Mouse (Mus musculus): ENCODE measurements around the gene Elfn2. TPM values are rescaled to one million over a fixed set of nuclear protein-coding genes. Genes with fewer than 3 reads are reported as not detected.

Gene Elfn2
- polyA plus RNA-seq, 1 experiment from 2014 or later = 6.0 TPM

DNA sequence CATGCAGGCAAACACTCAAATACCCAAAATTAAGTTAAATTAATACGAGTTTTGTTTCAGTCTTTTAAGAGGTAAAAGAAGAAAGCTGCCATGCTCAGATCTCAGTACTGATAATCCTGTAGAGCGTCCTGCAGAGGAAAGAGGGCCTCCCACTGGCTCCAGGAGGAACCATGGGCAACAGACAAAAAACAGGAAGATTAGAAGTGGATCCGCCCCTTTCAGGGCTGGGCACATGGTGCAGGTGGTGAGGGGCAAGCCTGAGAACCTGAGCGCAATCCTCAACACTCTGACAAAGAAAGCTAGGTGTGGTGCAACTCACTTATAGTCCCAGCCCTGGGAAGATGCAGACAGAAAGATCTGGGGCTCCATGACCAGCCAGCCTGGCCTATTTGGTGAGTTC, 13.3 kb upstream of the Elfn2 start:
- Histone ChIP-seq H3K4me3 (replicated peaks; ENCODE audit: low read length) (no peak overlapping the region), H3K9me3 (ENCODE audit: control insufficient read depth, low read length) (no peaks in the 10 kb centered on the region), H3K4me2 (replicated peaks) (no peak overlapping the region), H3K9ac (no peak overlapping the region), H3K27ac (no peak overlapping the region), H3K36me3 (replicated peaks; ENCODE audit: control insufficient read depth, insufficient read depth) (no peaks in the 10 kb centered on the region), H3K27me3 (ENCODE audit: control insufficient read depth, insufficient read depth, low read length) (no peaks in the 10 kb centered on the region), H3K4me1 (replicated peaks; ENCODE audit: control insufficient read depth, insufficient read depth, low read length) (peaks cover 22% of the 10 kb centered on the region)
- DNase-seq (ENCODE audit: low spot score) (no peak), ATAC-seq (ENCODE audit: low FRiP score) (no peak)
- WGBS = 63% methylated on average over 4 of the region's 4 CpGs

DNA sequence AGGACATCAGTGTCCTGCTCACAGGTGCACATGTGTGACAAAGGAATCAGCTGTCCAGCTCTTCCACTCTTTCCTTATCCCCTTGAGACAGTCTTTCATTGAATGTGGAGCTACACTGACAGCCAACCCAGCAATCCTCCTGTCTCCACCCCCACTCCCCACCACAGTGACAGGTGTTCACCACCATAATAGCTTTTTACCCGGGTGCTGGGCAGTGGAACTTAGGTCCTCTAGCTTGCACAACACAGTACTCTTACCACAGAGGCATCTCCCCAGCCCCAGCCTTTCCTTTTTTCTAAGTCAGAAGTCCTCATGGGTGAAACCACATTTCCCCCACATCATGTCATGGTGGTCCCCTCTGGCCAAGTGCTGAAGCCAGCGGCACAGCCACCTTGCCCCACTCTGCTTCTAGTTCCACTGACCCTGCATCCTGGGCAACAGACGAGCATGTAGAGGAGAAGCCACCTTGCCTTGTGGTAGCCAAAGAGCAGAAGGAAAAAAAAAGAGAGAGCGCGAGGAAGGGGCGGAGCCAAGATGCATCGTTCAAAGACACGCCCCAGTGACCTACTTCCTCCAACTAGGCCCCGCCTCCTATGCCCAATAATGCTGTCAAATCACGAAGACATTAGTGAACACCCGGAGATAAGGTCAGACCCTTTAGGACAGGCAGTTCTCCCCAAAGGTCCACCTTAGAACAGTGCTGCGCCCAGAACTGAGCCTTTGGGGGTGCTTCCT, 11.9 kb upstream of the Elfn2 start:
- 85% methylated on average over 12 of the region's 12 CpGs for WGBS
- no peak for ATAC-seq (ENCODE audit: low FRiP score)
- no peak overlapping the region for H3K9ac ChIP-seq
- no peaks in the 10 kb centered on the region for H3K27me3 ChIP-seq (ENCODE audit: control insufficient read depth, insufficient read depth, low read length)
- no peak overlapping the region for H3K27ac ChIP-seq
- H3K4me2 ChIP-seq (replicated peaks) = no peak overlapping the region
- H3K4me3 ChIP-seq (replicated peaks; ENCODE audit: low read length) = no peak overlapping the region
- peaks cover 8% of the 10 kb centered on the region for H3K4me1 ChIP-seq (replicated peaks; ENCODE audit: control insufficient read depth, insufficient read depth, low read length)
- no peak for DNase-seq (ENCODE audit: low spot score)
- H3K36me3 ChIP-seq (replicated peaks; ENCODE audit: control insufficient read depth, insufficient read depth) = no peaks in the 10 kb centered on the region
- H3K9me3 ChIP-seq (ENCODE audit: control insufficient read depth, low read length) = no peaks in the 10 kb centered on the region

DNA sequence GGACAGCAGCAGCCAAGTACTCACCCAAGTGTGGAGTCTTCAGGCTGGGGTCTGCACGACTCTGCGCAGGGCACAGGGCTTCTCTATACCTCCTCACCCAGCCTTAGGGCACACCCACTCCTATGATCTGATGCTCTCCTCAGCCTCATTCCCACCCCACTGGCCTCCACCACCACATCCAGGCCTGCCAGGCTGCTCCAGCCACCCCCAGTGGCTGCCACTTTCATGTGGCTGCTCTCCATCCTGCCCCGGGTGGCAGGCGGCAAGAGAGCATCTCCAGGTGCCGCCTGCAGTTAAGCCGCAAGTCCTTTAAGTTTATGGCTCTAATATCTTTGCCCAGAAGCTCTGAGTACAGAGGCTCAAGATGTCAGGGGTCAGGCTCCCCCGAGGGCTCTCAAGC, 8.1 kb upstream of the Elfn2 start:
- H3K4me3 ChIP-seq (replicated peaks; ENCODE audit: low read length) = no peak overlapping the region
- H3K4me1 ChIP-seq (replicated peaks; ENCODE audit: control insufficient read depth, insufficient read depth, low read length) = no peaks in the 10 kb centered on the region
- ATAC-seq (ENCODE audit: low FRiP score) (no peak), DNase-seq (ENCODE audit: low spot score) (no peak)
- no peaks in the 10 kb centered on the region for H3K36me3 ChIP-seq (replicated peaks; ENCODE audit: control insufficient read depth, insufficient read depth)
- no peaks in the 10 kb centered on the region for H3K27me3 ChIP-seq (ENCODE audit: control insufficient read depth, insufficient read depth, low read length)
- H3K9ac ChIP-seq = no peak overlapping the region
- H3K27ac ChIP-seq = no peak overlapping the region
- no peaks in the 10 kb centered on the region for H3K9me3 ChIP-seq (ENCODE audit: control insufficient read depth, low read length)
- no peak overlapping the region for H3K4me2 ChIP-seq (replicated peaks)
- 78% methylated on average over 7 of the region's 7 CpGs for WGBS

DNA sequence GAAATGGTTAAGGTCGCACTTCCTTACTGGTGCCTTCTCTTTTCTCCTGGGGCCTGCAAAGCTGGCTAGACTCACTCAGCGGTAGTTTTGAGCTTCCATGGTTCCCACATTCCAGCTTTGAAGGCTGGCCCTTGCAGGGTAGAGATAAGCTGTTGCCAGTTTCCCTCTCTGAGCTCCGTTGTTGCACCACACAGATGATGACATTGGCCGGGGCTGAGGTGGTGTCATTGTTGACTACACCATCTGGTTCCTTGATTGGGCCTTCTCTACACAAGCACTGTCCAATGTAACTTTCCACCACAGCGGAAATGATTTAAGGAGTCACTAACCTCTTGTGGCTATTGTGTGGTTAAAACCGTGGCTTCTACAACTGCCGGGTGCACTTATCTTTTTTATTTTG, 2.0 kb upstream of the Elfn2 start:
- Histone ChIP-seq H3K4me3 (replicated peaks; ENCODE audit: low read length) (no peak overlapping the region), H3K27me3 (ENCODE audit: control insufficient read depth, insufficient read depth, low read length) (peaks cover 22% of the 10 kb centered on the region), H3K4me1 (replicated peaks; ENCODE audit: control insufficient read depth, insufficient read depth, low read length) (peaks cover 11% of the 10 kb centered on the region), H3K36me3 (replicated peaks; ENCODE audit: control insufficient read depth, insufficient read depth) (no peaks in the 10 kb centered on the region), H3K9ac (no peak overlapping the region), H3K9me3 (ENCODE audit: control insufficient read depth, low read length) (no peaks in the 10 kb centered on the region), H3K4me2 (replicated peaks) (no peak overlapping the region), H3K27ac (no peak overlapping the region)
- WGBS = 65% methylated on average over 7 of the region's 7 CpGs
- DNase-seq (ENCODE audit: low spot score) (no peak), ATAC-seq (ENCODE audit: low FRiP score) (no peak)

DNA sequence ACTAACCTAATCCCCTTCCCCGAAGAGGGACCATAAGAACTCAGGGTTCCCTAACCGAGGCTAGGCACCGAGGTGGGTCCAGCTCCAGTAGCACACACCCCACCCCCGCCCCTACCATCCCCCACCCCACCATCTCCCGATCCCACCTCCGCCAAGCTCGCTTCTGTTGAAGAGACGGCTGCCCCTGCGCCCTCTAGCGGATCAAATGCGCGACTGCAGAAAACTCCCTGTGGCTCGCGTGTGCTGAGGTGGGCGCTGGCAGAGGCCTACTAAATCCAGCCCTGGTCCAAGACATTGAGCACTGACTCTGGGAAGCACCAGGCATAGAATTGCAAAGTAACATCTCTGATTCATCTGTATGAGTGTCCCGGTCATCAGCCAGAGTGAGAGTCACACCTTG, 1.5 kb upstream of the Elfn2 start:
- Histone ChIP-seq H3K27me3 (ENCODE audit: control insufficient read depth, insufficient read depth, low read length) (peaks cover 26% of the 10 kb centered on the region), H3K4me2 (replicated peaks) (peak overlapping the region; percentile 34), H3K9me3 (ENCODE audit: control insufficient read depth, low read length) (no peaks in the 10 kb centered on the region), H3K36me3 (replicated peaks; ENCODE audit: control insufficient read depth, insufficient read depth) (no peaks in the 10 kb centered on the region), H3K27ac (no peak overlapping the region), H3K4me3 (replicated peaks; ENCODE audit: low read length) (no peak overlapping the region), H3K4me1 (replicated peaks; ENCODE audit: control insufficient read depth, insufficient read depth, low read length) (peaks cover 11% of the 10 kb centered on the region), H3K9ac (no peak overlapping the region)
- 2% methylated on average over 16 of the region's 16 CpGs for WGBS
- DNase-seq (ENCODE audit: low spot score) (peak; percentile 89), ATAC-seq (ENCODE audit: low FRiP score) (no peak)

DNA sequence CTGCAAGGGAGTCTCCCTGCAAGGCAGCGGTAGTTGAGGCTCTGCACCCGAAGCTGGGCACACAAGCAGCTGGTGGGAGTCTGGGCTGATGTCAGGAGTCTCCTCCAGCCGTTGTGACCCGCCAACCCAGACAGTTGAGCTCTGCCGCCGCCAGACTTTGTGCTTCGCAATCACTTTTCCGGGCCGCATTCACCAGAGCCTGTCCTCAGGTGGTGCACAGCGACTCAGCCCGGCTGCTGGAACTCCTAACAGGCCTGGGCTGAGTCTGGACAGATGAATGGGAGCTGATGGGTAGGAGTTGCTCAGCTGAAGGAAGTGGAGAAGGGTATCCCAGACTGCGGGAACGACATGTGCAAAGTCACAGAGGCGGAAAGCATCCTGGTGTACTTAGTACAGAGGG, 845 bp upstream of the Elfn2 start:
- no peak overlapping the region for H3K27ac ChIP-seq
- H3K9me3 ChIP-seq (ENCODE audit: control insufficient read depth, low read length) = no peaks in the 10 kb centered on the region
- H3K4me1 ChIP-seq (replicated peaks; ENCODE audit: control insufficient read depth, insufficient read depth, low read length) = peaks cover 11% of the 10 kb centered on the region
- 6% methylated on average over 14 of the region's 14 CpGs for WGBS
- DNase-seq (ENCODE audit: low spot score) = no peak
- no peak overlapping the region for H3K9ac ChIP-seq
- H3K4me2 ChIP-seq (replicated peaks) = peak overlapping the region; percentile 34
- no peak for ATAC-seq (ENCODE audit: low FRiP score)
- no peak overlapping the region for H3K4me3 ChIP-seq (replicated peaks; ENCODE audit: low read length)
- peaks cover 30% of the 10 kb centered on the region for H3K27me3 ChIP-seq (ENCODE audit: control insufficient read depth, insufficient read depth, low read length)
- H3K36me3 ChIP-seq (replicated peaks; ENCODE audit: control insufficient read depth, insufficient read depth) = no peaks in the 10 kb centered on the region

DNA sequence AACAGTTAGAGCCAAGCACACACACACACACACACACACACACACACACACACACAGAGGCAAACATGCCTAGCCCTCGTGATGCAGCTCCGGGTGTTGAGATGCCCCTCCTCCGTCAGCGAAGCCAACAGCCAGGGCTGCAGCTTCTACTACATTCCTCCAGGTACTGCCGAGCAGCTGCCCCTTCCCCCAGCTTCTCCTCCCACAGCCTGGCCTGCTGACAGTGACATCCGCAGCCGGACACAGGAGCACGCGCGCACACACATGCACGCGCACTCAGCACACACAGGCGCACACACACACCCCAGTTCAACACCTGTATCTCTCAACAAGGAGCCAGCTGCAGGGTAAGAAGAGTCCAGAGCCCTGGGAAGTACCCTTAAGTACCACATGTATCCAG, 1.6 kb downstream of the Elfn2 start:
- H3K4me2 ChIP-seq (replicated peaks) = peak overlapping the region; percentile 85
- peak overlapping the region; percentile 69 for H3K4me3 ChIP-seq (replicated peaks; ENCODE audit: low read length)
- peaks cover 33% of the 10 kb centered on the region for H3K27me3 ChIP-seq (ENCODE audit: control insufficient read depth, insufficient read depth, low read length)
- H3K27ac ChIP-seq = peak overlapping the region; percentile 77
- H3K36me3 ChIP-seq (replicated peaks; ENCODE audit: control insufficient read depth, insufficient read depth) = no peaks in the 10 kb centered on the region
- H3K4me1 ChIP-seq (replicated peaks; ENCODE audit: control insufficient read depth, insufficient read depth, low read length) = peaks cover 30% of the 10 kb centered on the region
- 51% methylated on average over 13 of the region's 13 CpGs for WGBS
- DNase-seq (ENCODE audit: low spot score) = no peak
- H3K9me3 ChIP-seq (ENCODE audit: control insufficient read depth, low read length) = no peaks in the 10 kb centered on the region
- H3K9ac ChIP-seq = peak overlapping the region; percentile 77
- ATAC-seq (ENCODE audit: low FRiP score) = no peak

DNA sequence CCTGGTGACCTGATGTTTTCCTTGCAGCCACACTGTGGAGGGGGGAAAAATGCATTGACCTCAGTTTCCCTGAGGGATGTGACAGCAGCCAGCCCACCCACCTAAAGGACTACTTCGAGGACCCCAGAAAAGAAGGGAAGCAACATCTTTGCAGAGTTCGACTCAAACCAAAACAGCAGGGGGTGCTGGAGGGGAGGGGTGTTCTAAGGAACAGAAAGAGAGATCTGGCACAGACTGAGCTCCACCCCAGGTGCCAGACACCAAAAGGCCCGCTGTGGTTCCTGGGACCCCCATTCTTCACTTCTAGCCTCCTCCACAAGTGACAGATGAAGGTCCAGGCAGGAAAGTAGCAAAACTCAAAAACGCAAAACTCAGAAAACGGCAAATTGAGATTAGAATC, 2.7 kb downstream of the Elfn2 start:
- WGBS = 56% methylated on average over 5 of the region's 5 CpGs
- DNase-seq (ENCODE audit: low spot score) (no peak), ATAC-seq (ENCODE audit: low FRiP score) (no peak)
- peak overlapping the region; percentile 85 for H3K4me2 ChIP-seq (replicated peaks)
- H3K27me3 ChIP-seq (ENCODE audit: control insufficient read depth, insufficient read depth, low read length) = peaks cover 38% of the 10 kb centered on the region
- H3K9ac ChIP-seq = no peak overlapping the region
- no peaks in the 10 kb centered on the region for H3K36me3 ChIP-seq (replicated peaks; ENCODE audit: control insufficient read depth, insufficient read depth)
- H3K4me3 ChIP-seq (replicated peaks; ENCODE audit: low read length) = no peak overlapping the region
- H3K9me3 ChIP-seq (ENCODE audit: control insufficient read depth, low read length) = no peaks in the 10 kb centered on the region
- H3K4me1 ChIP-seq (replicated peaks; ENCODE audit: control insufficient read depth, insufficient read depth, low read length) = peaks cover 40% of the 10 kb centered on the region
- H3K27ac ChIP-seq = no peak overlapping the region

DNA sequence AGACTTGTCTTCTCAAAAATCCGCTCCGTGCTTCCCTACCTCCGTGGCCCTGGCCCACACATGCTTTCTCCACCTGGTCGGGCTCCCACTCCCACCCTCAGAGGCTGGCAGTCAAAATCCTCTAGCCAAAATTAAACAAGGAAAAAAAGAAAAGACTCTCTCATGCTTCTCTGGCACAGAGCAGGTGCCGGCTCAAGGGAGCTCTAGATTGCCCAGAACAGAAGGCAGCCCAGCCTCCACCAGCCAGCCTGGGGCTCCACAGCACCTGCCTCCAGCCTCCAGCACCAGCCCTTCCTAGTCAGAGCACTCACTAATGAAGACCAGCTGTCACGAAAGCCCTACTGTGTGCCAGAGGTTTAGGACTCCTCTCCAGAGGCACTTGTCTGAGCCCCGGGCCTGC, 4.8 kb downstream of the Elfn2 start:
- DNase-seq (ENCODE audit: low spot score) (no peak), ATAC-seq (ENCODE audit: low FRiP score) (no peak)
- Histone ChIP-seq H3K9ac (0 out of 2 replicates have a peak overlapping the region, but pooled peaks have one; percentile 62), H3K9me3 (ENCODE audit: control insufficient read depth, low read length) (no peaks in the 10 kb centered on the region), H3K4me3 (replicated peaks; ENCODE audit: low read length) (no peak overlapping the region), H3K27me3 (ENCODE audit: control insufficient read depth, insufficient read depth, low read length) (peaks cover 26% of the 10 kb centered on the region; the same call in 1 of the 2 replicates), H3K4me1 (replicated peaks; ENCODE audit: control insufficient read depth, insufficient read depth, low read length) (peaks cover 48% of the 10 kb centered on the region), H3K4me2 (replicated peaks) (peak overlapping the region; percentile 66; the same call in 1 of the 2 replicates), H3K36me3 (replicated peaks; ENCODE audit: control insufficient read depth, insufficient read depth) (no peaks in the 10 kb centered on the region), H3K27ac (no peak overlapping the region)
- 71% methylated on average over 7 of the region's 7 CpGs for WGBS
